Mouse (Mus musculus): ENCODE measurements around the gene 4930442H23Rik. TPM values are rescaled to one million over a fixed set of nuclear protein-coding genes. Genes with fewer than 3 reads are reported as not detected.
"Not testable (repeated sequence)": the region's sequence is repeated elsewhere in the genome, so short reads cannot be mapped to it uniquely, and the experiment has no call there.

Gene 4930442H23Rik
- total RNA-seq, 1 experiment from 2014 or later: not detected

- no peak for ATAC-seq (replicated peaks; ENCODE audit: low read depth, poor library complexity, severe bottlenecking)
These were observed 4.0 kb downstream of the 4930442H23Rik start for GRCm38 (mm10) chr10:81179451-81180342.

GRCm38 (mm10) chr10:81178927-81179326, 4.7 kb downstream of the 4930442H23Rik start:
- no peak for ATAC-seq (replicated peaks; ENCODE audit: low read depth, poor library complexity, severe bottlenecking)

GRCm38 (mm10) chr10:81177958-81178712, 5.5 kb downstream of the 4930442H23Rik start:
- ATAC-seq (replicated peaks; ENCODE audit: low read depth, poor library complexity, severe bottlenecking): no peak

GRCm38 (mm10) chr10:81177491-81177925, 6.1 kb downstream of the 4930442H23Rik start:
- no peak for ATAC-seq (replicated peaks; ENCODE audit: low read depth, poor library complexity, severe bottlenecking)

- ATAC-seq (replicated peaks; ENCODE audit: low read depth, poor library complexity, severe bottlenecking): peak; percentile 50
These were observed 7.0 kb downstream of the 4930442H23Rik start, which contains the start of gene Eef2 for GRCm38 (mm10) chr10:81176466-81177271. Gene Eef2, plus strand, starts transcription at chr10:81176631.

GRCm38 (mm10) chr10:81175936-81176465, 7.6 kb downstream of the 4930442H23Rik start:
- ATAC-seq (replicated peaks; ENCODE audit: low read depth, poor library complexity, severe bottlenecking): no peak

GRCm38 (mm10) chr10:81175345-81175701, 8.3 kb downstream of the 4930442H23Rik start:
- not testable (repeated sequence) for ATAC-seq (replicated peaks; ENCODE audit: low read depth, poor library complexity, severe bottlenecking)

- ATAC-seq (replicated peaks; ENCODE audit: low read depth, poor library complexity, severe bottlenecking): peak; percentile 59
These were observed 8.9 kb downstream of the 4930442H23Rik start for GRCm38 (mm10) chr10:81174617-81175344.

- peak; percentile 45 for ATAC-seq (replicated peaks; ENCODE audit: low read depth, poor library complexity, severe bottlenecking)
These were observed 10.5 kb downstream of the 4930442H23Rik start for GRCm38 (mm10) chr10:81173132-81173531.

- peak; percentile 20; the same call in 1 of the 2 replicates for ATAC-seq (replicated peaks; ENCODE audit: low read depth, poor library complexity, severe bottlenecking)
These were observed 14.2 kb downstream of the 4930442H23Rik start for GRCm38 (mm10) chr10:81169411-81169900.

- ATAC-seq (replicated peaks; ENCODE audit: low read depth, poor library complexity, severe bottlenecking): peak; percentile 55
These were observed 15.0 kb downstream of the 4930442H23Rik start for GRCm38 (mm10) chr10:81168521-81169244.

GRCm38 (mm10) chr10:81168087-81168431, 15.6 kb downstream of the 4930442H23Rik start:
- peak; percentile 9; the same call in 1 of the 2 replicates for ATAC-seq (replicated peaks; ENCODE audit: low read depth, poor library complexity, severe bottlenecking)

GRCm38 (mm10) chr10:81167200-81168086, 16.2 kb downstream of the 4930442H23Rik start, which contains the start of gene Pias4:
Gene Pias4, minus strand, starts transcription at chr10:81167923.
- ATAC-seq (replicated peaks; ENCODE audit: low read depth, poor library complexity, severe bottlenecking): peak; percentile 85

- no peak for ATAC-seq (replicated peaks; ENCODE audit: low read depth, poor library complexity, severe bottlenecking)
These were observed 18.5 kb downstream of the 4930442H23Rik start for GRCm38 (mm10) chr10:81165118-81165517.

GRCm38 (mm10) chr10:81162318-81162652, 21.4 kb downstream of the 4930442H23Rik start:
- peak; percentile 63 for ATAC-seq (replicated peaks; ENCODE audit: low read depth, poor library complexity, severe bottlenecking)

- ATAC-seq (replicated peaks; ENCODE audit: low read depth, poor library complexity, severe bottlenecking): peak; percentile 37
These were observed 21.9 kb downstream of the 4930442H23Rik start for GRCm38 (mm10) chr10:81161602-81162317.

GRCm38 (mm10) chr10:81154736-81155135, 28.9 kb downstream of the 4930442H23Rik start:
- ATAC-seq (replicated peaks; ENCODE audit: low read depth, poor library complexity, severe bottlenecking): no peak
